Mouse (Mus musculus) adrenal gland (tissue): ENCODE results near the gene Tmem72.

Source experiments
- intact Hi-C: fragments of 180-260 bp; cut with DNase I; formaldehyde crosslinking; loops from one replicate; pipeline ENCODE4 v1.15.1; 2025
- long read RNA-seq, 2 experiments: library from polyadenylated mRNA; unstranded; transcript quantifications; one replicate each; pipeline ENCODE4 v2.0.0; 2020; ENCODE audit warnings: borderline replicate concordance in 1 of 2; ENCODE audit not compliant: insufficient replicate concordance in 1 of 2

Gene Tmem72
- long read RNA-seq, experiment 1, result 0 reads
- long read RNA-seq, experiment 2, result 0 reads

DNA sequence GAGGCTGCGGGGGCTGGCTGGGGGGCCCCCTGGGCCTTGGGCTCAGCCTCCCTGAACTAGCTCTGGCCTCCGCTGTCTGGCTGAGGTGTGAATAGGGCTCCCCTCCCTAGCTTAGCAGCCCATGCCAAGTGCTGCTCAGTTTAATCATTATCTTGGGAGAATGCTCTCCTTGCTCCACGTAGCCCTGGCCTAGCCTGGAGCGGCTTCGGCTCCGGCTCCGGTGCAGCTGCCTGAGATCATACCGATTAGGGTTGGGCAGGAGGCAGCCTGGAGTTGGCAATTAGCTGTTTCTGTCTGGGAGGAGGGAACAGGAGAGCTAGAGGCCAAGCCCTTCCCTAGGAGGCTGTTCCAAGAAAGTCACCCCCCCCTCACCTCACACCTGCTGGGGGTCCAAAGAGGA lies at the start of gene Tmem72:
Gene Tmem72 (minus strand): TSS at position 248 of the 400 bp plus-strand sequence.
- intact Hi-C loops, result no loop called here

DNA sequence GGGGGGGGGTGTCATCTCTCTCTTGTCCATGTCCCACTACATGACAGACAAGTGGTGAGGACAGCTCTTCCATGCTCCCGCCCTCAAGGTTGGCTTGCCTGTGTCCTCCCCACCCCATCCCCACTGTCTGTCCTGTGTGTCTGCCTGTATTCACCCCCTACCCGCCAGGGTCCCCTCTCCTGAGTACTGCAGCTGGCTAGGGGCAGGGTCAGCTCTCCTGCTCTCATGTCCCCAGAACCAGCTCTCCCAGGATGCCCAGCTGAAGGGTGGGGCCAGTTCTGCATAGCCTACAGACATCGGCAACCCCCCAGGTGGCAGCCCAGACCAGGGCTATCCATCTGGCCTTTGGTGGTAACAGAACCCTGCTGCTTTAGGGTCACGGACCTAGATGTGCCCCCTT lies 47.8 kb upstream of the Tmem72 start:
- intact Hi-C loops, result no loop called here

DNA sequence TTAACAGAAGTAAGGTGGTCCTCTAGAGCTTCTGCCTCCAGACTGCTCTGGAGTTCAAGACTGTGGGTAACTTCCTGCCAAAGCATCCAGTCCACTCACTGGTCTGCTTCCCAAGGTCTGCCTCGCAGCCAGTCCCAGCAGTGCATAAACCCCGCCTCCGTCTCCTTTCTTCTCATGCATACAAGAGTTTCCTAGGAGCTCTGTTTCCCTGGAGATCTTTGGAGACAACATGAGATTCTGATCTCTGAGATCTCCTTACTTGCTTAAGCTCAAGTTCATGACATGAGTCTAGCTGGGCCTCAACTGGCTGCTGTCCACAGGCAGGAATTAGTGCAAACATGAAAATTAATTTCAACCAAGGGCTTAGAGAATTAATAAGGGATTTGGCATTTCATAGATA lies 45.6 kb upstream of the Tmem72 start:
- intact Hi-C loops, result no loop called here

DNA sequence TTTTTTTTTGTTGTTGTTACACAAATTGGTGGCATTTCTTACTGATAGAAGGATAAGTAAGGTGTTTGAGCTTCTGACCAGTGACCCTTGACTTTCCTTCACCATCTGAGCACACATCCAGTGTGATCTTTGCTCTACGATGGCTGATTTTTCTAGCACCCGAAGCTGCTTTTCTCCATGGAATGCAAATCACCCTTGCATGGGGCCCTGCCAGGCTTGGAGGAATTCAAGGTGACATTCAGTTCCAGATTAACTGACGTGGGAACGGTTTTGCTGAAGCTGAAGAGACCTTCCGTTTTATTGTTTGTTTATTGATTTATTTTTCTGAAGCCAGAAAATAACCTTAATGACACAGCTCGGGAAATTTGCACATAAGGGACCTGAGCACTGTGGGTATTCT lies 43.5 kb upstream of the Tmem72 start:
- intact Hi-C loops, result no loop called here

DNA sequence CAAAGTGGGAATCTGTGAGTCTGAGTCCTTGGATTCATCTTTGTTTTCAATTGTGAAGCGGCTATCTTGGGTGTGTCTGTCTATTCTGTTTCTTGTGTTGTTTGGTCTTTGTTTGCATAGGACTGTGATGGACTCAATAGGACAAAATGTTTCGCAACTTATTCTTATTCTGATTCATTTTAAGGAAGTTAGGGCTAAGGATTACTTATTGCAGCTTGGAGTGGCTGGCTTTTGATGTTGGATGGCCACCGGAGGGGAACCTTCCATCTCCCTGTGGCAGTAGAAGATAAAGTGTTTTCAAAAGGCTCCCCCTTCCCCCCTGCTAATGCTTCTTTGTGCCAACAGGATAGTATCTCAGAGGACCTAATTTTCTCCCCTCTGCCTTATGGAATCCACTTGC lies 39.7 kb upstream of the Tmem72 start:
- intact Hi-C loops, result no loop called here

DNA sequence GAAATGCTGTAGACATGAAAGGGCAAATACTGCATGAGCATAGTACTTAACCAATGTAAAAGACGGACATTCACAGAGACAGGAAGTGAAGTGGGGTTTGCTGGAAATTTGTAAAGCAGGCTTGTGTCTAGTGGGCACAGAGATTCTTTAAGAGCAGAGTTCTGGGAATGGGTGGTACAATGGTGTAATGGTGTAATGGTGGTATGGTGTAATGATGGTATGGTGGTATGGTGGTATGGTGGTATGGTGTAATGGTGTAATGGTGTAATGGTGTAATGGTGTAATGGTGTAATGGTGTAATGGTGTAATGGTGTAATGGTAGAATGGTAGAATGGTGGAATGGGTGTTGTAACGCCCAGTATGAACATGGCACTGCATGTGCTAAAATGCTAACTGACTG lies 21.3 kb upstream of the Tmem72 start:
- intact Hi-C loops, result no loop called here

DNA sequence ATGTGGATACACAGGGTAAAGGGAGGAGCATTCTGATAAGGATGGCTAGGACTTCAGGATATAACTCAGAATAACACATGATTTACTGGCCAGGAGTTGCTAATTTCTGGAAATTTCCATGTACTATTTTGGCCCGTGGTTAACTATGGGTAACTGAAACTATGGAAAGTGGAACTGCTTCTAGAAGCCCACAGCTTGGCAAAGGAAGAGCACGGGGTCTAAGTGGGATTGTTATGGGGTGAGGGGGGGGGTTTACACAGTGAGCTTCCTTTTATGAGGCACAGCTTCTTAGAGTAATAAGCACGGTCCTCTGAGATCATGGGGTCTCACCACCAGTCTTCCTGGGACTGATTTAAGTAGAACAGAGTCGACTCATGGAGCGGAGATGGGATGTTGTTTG lies 18.6 kb upstream of the Tmem72 start:
- intact Hi-C loops, result no loop called here

DNA sequence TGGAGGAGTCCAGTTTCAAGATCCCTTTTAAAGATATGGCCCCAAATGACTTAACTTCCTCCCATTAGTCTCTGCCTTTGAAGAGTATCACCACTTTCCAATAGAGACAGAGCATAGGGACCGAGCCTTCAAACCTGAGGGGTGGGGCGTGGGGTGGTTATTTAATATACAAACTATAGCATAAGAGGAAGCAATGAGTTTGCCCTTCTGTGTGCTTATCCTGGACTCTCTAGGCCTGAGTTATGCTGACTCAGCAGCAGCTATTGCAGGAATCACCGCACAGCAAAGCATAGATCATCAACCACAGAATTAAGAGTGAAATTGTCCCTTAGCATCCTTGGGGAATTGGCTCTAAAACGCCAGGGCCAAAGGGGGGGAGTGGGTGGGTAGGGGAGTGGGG lies 16.9 kb upstream of the Tmem72 start:
- intact Hi-C loops, result no loop called here

DNA sequence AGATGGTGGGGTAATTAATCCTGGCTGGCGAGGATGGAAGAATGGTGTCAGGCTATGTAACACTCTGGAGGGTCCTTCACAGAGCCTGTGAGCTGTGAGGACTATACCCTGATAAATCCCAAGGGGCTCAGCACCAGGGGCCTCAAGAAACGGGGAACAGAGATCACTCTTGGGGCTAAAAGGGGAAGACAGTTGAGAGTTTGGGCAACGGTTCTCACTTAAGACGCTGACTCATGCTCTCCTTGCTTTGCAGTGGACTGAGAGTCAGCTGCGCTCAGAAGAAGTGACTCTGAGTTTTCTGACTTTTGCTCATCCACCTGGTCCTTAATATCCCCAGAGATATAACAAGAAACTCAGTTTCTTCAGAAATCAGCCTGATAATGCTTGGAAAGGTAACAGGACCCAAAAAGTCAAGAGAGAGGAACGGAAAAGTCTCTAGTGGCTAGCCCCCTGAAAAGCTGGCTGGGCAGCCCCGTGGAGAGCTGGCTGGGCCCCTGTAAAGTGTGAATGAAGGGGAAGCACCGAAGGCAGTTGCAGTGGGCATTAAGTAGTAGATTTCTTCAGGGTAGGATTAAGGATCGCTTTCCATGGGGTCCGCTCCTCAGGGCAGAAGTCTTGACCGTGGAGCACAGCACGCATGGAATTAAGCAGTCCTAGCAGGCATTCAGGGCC lies 7.9 kb upstream of the Tmem72 start:
- intact Hi-C loops, result no loop called here

DNA sequence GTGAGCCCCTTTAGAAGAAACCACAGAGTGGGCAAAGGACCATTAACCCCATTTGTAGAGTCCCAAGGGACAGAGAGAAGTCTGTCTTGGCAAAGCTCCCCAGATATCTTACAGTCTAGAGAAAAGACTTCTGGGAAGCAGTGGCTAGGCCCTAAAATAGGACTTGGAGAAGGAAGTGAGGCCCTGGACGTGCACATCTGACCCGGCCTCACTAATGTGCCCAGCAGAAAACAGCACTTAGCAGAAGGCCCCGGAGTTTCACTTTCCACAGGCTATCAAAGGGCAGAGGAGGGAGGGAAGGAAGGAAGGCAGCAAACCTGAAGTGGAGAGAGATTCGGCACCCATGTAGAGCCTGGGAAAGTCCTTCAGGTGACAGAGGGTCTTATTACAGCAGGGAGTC lies 2.2 kb upstream of the Tmem72 start:
- intact Hi-C loops, result no loop called here

DNA sequence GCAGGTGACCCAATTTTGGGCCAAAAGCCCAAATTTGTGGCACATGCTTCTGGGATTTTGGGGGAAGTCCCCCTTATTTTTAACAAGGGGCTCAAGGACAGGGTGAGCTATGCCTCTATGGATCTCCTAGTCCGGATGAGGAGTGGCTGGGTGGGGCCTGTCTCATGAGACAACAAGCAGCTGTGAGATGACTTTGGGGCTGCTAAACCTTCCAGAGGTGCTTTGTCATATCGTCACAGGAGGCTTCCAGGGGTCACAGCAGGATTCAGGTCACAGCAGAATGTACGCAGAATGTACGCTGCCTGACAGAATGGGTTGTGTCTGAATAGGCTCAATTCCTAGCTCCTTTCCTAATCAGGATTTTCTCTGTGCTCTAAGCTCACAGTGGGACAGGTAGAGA lies 1.6 kb upstream of the Tmem72 start:
- intact Hi-C loops, result no loop called here

DNA sequence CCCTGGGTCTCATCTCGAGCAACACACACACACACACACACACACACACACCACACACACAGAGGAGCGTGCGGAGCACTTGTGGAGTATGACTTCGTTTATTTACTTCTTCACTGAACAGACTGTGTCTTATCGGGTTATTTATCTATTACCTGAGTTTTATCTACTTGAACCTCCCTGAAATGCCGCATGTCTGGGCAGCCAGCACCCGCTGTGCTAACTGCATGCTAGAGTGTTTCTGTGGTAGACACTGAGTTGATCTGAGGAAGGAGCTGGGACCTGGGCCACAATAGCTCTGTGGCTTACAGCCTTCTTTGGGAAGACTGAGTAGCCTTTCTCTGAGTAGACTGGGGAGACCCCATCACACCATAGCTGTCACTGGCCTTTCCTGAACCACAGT lies 1.1 kb upstream of the Tmem72 start:
- intact Hi-C loops, result no loop called here

DNA sequence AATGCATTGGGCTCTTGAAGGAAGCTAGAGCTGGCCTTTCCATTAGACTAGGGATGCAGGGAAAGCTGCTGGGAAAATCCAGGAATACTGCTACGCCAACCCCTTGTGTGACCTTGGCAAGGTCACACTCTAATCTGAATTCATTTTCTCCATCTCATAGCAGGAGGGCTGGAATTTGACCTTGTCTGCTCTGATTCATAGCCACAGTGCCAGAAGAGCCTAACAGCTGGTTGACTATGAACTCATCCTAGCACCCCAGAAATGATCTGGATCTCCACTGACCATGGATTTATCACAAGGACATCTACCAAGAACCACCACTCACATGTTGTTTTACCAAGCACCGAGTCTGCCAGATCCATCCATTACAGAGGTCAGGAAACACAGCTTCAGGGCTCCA lies 1.5 kb downstream of the Tmem72 start:
- intact Hi-C loops, result no loop called here

DNA sequence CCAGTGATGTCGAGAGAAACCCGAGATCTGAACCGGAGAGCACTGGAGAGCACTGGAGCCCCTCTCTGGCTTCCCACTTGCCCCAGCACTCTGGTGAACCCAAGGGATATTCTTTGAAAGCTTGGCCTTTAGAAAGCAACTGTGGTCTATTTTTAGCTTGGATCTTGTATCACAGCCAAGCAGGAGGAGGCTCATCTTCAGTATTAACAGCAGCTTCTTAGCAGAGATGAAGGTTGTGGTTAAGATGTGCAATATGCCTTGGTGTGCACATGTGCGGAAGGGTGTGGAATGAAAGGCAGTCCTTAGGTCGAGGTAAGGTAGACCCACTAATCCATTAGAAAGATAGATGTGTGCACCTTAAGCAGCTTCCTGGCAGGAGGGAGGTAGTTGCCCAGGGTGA lies 2.1 kb downstream of the Tmem72 start:
- intact Hi-C loops, result no loop called here

DNA sequence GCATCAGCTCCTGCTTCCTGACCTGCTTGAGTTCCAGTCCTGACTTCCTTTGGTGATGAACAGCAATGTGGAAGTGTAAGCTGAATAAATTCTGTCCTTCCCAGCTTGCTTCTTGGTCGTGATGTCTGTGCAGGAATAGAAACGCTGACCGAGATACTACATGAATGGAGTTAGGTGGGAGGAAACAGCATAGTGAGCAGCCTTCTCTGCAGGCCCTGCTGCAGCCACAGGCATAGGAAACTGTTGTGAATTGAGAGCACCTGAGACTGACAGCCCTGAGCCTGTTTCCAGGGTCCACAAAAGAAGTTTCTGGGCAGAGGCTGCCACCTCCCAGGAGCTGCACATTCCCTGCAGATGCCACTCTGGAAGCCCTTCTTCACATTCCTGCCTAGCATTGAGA lies 2.7 kb downstream of the Tmem72 start:
- intact Hi-C loops, result no loop called here

DNA sequence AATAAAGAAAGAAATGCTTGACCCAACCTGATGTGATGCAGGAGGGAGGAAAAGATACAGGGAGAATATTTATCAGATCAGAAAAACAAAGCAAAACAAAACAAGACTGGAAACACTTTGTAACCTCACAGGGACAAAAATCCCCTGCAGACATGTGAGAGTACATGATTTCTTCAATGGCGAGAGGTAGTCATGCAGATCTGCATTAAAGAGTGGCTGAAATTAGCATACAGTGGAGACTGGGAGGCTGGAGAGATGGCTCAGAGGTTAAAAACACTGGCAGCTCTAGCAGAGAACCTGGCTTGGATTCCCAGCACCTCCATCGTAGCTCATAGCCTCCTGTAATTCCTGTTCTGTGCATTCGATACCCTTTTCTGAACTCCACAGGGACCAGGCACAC lies 4.2 kb downstream of the Tmem72 start:
- intact Hi-C loops, result no loop called here

DNA sequence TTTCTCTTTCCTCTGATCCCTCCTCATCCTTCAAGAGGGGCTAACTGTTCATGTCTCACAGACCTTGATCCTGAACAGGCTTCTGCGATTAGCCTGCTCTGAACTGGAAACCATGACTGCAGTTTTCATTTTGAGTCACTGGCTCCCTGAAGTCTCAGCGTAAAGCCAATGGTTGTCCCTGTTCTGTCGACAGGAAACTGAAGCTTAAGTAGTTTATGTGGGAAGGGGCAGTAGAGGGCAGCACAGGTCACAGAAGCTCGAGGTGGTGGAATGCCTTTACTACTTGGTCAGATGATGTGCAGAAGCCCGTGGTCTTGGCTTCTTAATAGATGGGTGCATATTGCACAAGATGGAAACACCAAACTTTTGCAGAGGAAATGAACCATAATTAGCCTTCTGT lies 4.7 kb downstream of the Tmem72 start:
- intact Hi-C loops, result no loop called here

DNA sequence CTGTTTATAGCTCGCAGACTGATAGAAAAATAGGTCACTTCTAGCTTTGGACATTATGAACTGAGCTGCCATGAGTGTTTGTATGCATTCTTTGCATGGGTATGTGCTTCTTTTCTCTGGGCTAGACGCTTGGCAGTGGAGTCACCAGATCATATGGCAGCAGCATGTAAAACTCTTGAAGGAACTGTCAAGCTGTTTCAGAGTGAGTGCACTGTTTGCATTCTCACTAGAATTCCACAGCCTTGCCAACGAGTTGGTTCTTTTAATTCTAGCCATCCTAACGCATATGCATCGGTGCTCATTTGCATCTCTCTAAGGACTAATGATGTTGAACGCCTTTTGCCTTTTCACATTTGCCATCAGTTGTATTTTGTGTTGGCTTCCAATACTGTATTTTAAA lies 12.4 kb downstream of the Tmem72 start:
- intact Hi-C loops, result no loop called here

DNA sequence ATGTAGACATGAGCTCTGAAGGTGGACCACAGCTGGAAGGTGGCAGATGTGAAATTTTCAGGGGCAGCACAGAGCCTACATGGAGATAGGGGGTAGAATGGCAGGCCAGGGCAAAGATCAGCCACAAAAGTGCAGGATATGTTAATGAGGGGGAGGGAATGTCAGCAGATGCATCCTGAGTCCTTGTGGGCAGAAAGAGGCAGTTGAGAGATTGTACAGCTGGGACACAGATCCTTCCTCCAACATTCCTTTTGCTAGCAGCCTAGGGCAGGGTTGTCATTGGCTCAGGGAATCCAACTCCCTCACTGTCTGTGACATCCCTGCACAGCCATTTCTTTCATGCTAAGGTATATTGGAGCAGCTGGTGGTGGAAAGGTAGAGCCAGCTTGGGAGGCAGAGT lies 15.9 kb downstream of the Tmem72 start:
- intact Hi-C loops, result no loop called here

DNA sequence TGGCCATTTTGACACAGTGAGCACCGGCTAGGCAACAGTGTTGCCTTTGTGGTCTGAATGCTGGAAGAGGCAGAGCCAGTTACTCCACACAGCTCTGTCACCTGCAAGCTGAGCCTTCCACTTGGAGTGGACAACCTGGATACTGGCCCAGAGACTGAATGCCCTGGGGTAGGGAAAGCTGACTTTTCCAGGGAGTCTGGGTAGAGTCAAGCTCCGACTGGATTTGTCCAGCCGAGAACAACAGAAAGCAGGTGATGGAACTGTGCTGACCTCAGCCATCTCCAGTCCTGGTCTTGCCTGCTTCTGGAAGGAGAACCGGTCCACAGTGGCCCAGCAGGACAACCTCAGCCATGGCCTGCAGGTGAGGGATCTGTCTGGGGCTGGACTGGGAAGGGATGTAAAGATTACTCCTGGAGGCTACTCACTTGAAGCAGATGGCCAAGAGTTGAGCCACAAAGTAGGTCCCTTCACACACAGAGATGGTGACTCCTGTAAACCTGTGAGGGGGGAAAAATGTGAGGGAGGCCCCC lies 18.8 kb downstream of the Tmem72 start:
- intact Hi-C loops, result loop anchor here (5.0 kb wide), 1 partner anchor 46 kb away; the partner anchor contains the start of gene Depp1

DNA sequence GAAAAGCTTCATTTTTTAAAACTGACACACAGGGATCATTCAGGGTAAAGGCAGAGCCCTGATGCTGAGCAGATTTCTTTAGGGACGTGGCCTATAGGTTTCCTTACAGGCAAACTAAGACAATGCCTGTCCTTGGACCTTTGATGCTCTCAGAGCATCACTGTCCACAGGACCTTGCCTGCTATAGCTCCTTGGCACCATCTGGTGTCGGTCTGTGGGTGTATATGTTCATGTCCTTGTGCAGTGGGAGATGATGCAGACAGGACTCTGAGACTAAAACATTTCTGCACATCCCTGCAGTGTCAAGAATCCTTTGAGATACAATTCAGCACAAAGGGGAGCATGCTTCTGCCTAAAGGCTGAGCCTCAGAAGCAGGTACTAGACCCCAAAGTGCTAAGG lies 19.3 kb downstream of the Tmem72 start:
- intact Hi-C loops, result loop anchor here (5.0 kb wide), 1 partner anchor 45 kb away; the partner anchor contains the start of gene Depp1

DNA sequence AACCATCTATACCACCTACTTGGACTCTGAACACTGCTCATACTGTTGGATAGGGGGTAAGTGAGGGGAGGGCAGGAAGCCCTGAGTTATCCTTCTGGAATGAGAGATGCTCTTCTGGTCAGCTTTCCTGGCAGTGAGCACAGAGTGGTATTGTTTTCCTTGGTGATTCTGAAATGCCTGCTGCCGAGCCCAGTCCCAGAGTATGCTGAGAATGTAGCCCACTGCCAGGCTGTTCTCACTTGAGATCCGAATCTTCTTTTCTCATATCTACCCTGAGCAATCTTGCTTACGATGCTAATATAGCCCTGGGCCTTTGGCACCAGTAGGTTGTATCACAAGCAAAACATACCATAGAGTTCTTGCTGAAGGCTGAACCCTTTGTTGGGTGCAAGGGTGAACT lies 22.4 kb downstream of the Tmem72 start:
- intact Hi-C loops, result no loop called here

DNA sequence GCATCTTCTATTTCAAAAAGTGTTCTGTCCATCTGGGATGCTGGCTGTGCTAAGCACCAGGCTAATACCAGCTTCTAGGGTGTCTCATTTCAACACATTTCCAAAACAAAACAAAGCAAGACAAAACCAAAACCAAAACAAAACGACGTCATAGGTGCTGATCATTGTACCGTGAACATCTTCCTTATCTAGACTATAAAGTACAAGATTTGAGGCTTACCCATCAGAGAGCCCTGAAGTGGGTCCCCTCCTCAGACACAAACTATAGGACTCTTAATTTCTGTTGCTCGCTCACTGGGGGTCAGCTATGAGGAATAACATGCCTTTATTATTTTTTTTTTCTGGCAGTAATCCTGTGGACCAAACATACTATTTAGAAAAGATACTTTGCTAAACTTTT lies 23.1 kb downstream of the Tmem72 start:
- intact Hi-C loops, result no loop called here

DNA sequence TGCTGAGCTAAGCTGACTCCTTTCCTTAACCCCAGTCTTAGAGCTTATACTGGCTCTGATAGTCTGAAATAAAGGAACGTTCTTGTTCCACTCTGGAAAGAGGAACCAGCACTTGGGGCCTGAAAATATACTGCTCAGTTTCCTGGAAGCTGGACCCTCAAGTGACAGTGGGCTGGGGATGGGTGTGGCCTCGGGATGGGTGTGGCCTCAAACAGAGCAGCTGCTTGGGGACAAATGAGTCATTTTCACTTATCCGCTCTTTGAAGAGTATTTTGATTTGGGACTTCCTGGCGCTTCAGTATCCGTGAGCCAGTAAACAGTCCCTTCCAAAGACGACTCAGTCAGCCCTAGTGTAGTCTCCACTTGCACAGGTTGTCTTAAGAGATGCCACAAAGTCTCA lies 34.4 kb downstream of the Tmem72 start:
- intact Hi-C loops, result no loop called here
